Mouse (Mus musculus) midbrain, postnatal 0 days (tissue): ENCODE results near the gene Nptxr. TPM values are rescaled to one million over a fixed set of nuclear protein-coding genes. Genes with fewer than 3 reads are reported as not detected.

Experiments used
- ATAC-seq: fragments of 200-750 bp; cut with Nextera tagmentation; 2 replicates; pipeline ENCODE4 v1.8.0; 2017; ENCODE audit warnings: moderate number of reproducible peaks, mild to moderate bottlenecking, moderate TSS enrichment, moderate library complexity; ENCODE audit not compliant: low FRiP score
- DNase-seq: peaks from one replicate; pipeline ENCODE4 v3.0.0-alpha.2; 2015; ENCODE audit warnings: low spot score
- H3K27ac ChIP-seq: fragments of 300-500 bp; sonication (generic); 2 replicates; pipeline ENCODE4 v1.5.1; 2014; ENCODE audit warnings: low read depth, mild to moderate bottlenecking, low read length, mixed read lengths
- H3K27me3 ChIP-seq: fragments of 300-500 bp; sonication (generic); 2 replicates; pipeline ENCODE4 v1.6.1; 2014; ENCODE audit warnings: low read length, control low read depth, mixed read lengths; ENCODE audit not compliant: insufficient read depth
- H3K36me3 ChIP-seq: fragments of 300-500 bp; sonication (generic); 2 replicates; pipeline ENCODE4 v1.6.1; 2014; ENCODE audit warnings: low read length, control low read depth, mixed read lengths; ENCODE audit not compliant: insufficient read depth
- H3K4me1 ChIP-seq: fragments of 300-500 bp; sonication (generic); 2 replicates; pipeline ENCODE4 v1.6.1; 2014; ENCODE audit warnings: mild to moderate bottlenecking, control low read depth, antibody characterized with exemption, low read length, mixed read lengths; ENCODE audit not compliant: insufficient read depth
- H3K4me2 ChIP-seq: fragments of 300-500 bp; sonication (generic); 2 replicates; pipeline ENCODE4 v1.6.1; 2014; ENCODE audit warnings: low read depth, mild to moderate bottlenecking, low read length, mixed read lengths; ENCODE audit not compliant: poor library complexity, severe bottlenecking
- H3K4me3 ChIP-seq: fragments of 300-500 bp; sonication (generic); 2 replicates; pipeline ENCODE4 v1.5.1; 2014; ENCODE audit warnings: low read depth, mild to moderate bottlenecking, low read length, moderate library complexity
- H3K9ac ChIP-seq: fragments of 300-500 bp; sonication (generic); replicated peaks from 2 replicates; pipeline ENCODE4 v1.6.1; 2014; ENCODE audit warnings: mild to moderate bottlenecking, low read length, moderate library complexity, mixed read lengths; ENCODE audit not compliant: poor library complexity, severe bottlenecking
- H3K9me3 ChIP-seq: fragments of 300-500 bp; sonication (generic); 2 replicates; pipeline ENCODE4 v1.6.1; 2016; ENCODE audit warnings: low read length, control low read depth
- CTCF ChIP-seq: IDR thresholded peaks from 2 replicates; pipeline ENCODE4 v1.5.1; 2016; ENCODE audit warnings: antibody characterized with exemption, mild to moderate bottlenecking
- WGBS: fragments of 180-500 bp; shearing (Covaris S2); extraction: QIAGEN DNeasy Blood & Tissue Kit; methylation state at CpG from one replicate; pipeline ENCODE4 v1.1.7; 2014; 5-methylcytosine and 5-hydroxymethylcytosine counted together
- polyA plus RNA-seq: library from polyadenylated mRNA; unstranded; fragments of >200 nt; fragmentation: Nextera tagmentation; extraction: Ambion mirVana; gene quantifications from 2 replicates; pipeline ENCODE4 v1.2.1, GENCODE M21; 2015
- total RNA-seq: library from RNA; depleted of rRNA; stranded (reverse); fragments of >200 nt; gene quantifications from 2 replicates; pipeline ENCODE4 v1.2.3, GENCODE M21; 2014

The Nptxr gene
- total and polyA plus RNA-seq, 2 experiments from 2014 or later, result 97.8 to 288 TPM

GRCm38 (mm10) chr15:79790905-79791304 lies 13.7 kb downstream of the Nptxr start:
- H3K27me3 ChIP-seq, result no peaks in the 10 kb centered on the region
- H3K36me3 ChIP-seq, result peaks cover 50% of the 10 kb centered on the region
- no peak overlapping the region for H3K27ac ChIP-seq
- DNase-seq (no peak), ATAC-seq (no peak)
- H3K9me3 ChIP-seq, result no peaks in the 10 kb centered on the region
- no peak overlapping the region for H3K9ac ChIP-seq
- no peaks in the 10 kb centered on the region for H3K4me1 ChIP-seq
- no peak overlapping the region for H3K4me3 ChIP-seq
- 83% methylated on average over 6 of the region's 6 CpGs for WGBS
- TF ChIP-seq CTCF, result no peak
- H3K4me2 ChIP-seq, result no peak overlapping the region

- TF ChIP-seq CTCF, result no peak
Measured at GRCm38 (mm10) chr15:79790111-79790510, 14.5 kb downstream of the Nptxr start.

GRCm38 (mm10) chr15:79787815-79788214 lies 16.8 kb downstream of the Nptxr start:
- ATAC-seq (0 out of 2 replicates have a peak, but pooled peaks have one; percentile 27), DNase-seq (peak; percentile 40)
- H3K36me3 ChIP-seq, result peaks cover 39% of the 10 kb centered on the region
- no peak for TF ChIP-seq CTCF
- no peaks in the 10 kb centered on the region for H3K9me3 ChIP-seq
- H3K27ac ChIP-seq, result peak overlapping the region; percentile 63
- H3K27me3 ChIP-seq, result no peaks in the 10 kb centered on the region
- no peaks in the 10 kb centered on the region for H3K4me1 ChIP-seq
- H3K4me3 ChIP-seq, result no peak overlapping the region
- no peak overlapping the region for H3K4me2 ChIP-seq
- no peak overlapping the region for H3K9ac ChIP-seq
- WGBS, result 38% methylated on average over 8 of the region's 8 CpGs

More at GRCm38 (mm10) chr15:79790111-79790510, 14.5 kb downstream of the Nptxr start:
- Histone ChIP-seq H3K36me3 (peaks cover 47% of the 10 kb centered on the region), H3K9me3 (no peaks in the 10 kb centered on the region), H3K9ac (no peak overlapping the region), H3K27me3 (no peaks in the 10 kb centered on the region), H3K27ac (no peak overlapping the region), H3K4me3 (no peak overlapping the region), H3K4me1 (no peaks in the 10 kb centered on the region), H3K4me2 (no peak overlapping the region)
- ATAC-seq, result no peak
- WGBS, result 53% methylated on average over 8 of the region's 8 CpGs
- DNase-seq, result no peak

- DNase-seq (no peak), ATAC-seq (no peak)
- H3K27me3 ChIP-seq, result no peaks in the 10 kb centered on the region
Measured at GRCm38 (mm10) chr15:79785056-79785455, 19.5 kb downstream of the Nptxr start.

GRCm38 (mm10) chr15:79777749-79778148 lies 26.8 kb downstream of the Nptxr start, which contains the start of gene Dnal4:
Gene Dnal4, minus strand, starts transcription at chr15:79777849.
- H3K4me3 ChIP-seq, result no peak within 1 kb of the TSS
- H3K36me3 ChIP-seq, result no peaks in the 10 kb centered on the region
- no peaks in the 10 kb centered on the region for H3K27me3 ChIP-seq
- H3K9me3 ChIP-seq, result no peaks in the 10 kb centered on the region
- no peak within 1 kb of the TSS for H3K27ac ChIP-seq
- TF ChIP-seq CTCF, result no peak
- no peak for DNase-seq
- no peak for ATAC-seq
- no peak within 1 kb of the TSS for H3K4me2 ChIP-seq
- H3K4me1 ChIP-seq, result peaks cover 12% of the 10 kb centered on the region
- H3K9ac ChIP-seq, result no peak within 1 kb of the TSS

More at GRCm38 (mm10) chr15:79785056-79785455, 19.5 kb downstream of the Nptxr start:
- no peak overlapping the region for H3K4me3 ChIP-seq
- H3K4me2 ChIP-seq, result no peak overlapping the region
- no peak overlapping the region for H3K27ac ChIP-seq
- TF ChIP-seq CTCF, result no peak
- H3K4me1 ChIP-seq, result no peaks in the 10 kb centered on the region
- H3K9me3 ChIP-seq, result no peaks in the 10 kb centered on the region
- WGBS, result 73% methylated on average over 1 of the region's 1 CpGs
- H3K9ac ChIP-seq, result no peak overlapping the region
- H3K36me3 ChIP-seq, result peaks cover 14% of the 10 kb centered on the region; the same call in 1 of the 2 replicates

GRCm38 (mm10) chr15:79775662-79776061 lies 28.9 kb downstream of the Nptxr start:
- no peak for TF ChIP-seq CTCF
- H3K36me3 ChIP-seq, result no peaks in the 10 kb centered on the region
- peaks cover 12% of the 10 kb centered on the region for H3K4me1 ChIP-seq
- no peak overlapping the region for H3K27ac ChIP-seq
- no peak overlapping the region for H3K4me3 ChIP-seq
- no peak overlapping the region for H3K9ac ChIP-seq
- H3K9me3 ChIP-seq, result no peaks in the 10 kb centered on the region
- ATAC-seq (no peak), DNase-seq (no peak)
- no peaks in the 10 kb centered on the region for H3K27me3 ChIP-seq
- no peak overlapping the region for H3K4me2 ChIP-seq
- WGBS, result 64% methylated on average over 7 of the region's 7 CpGs
